Mouse (Mus musculus): ENCODE measurements around the gene Ubr3. TPM values are rescaled to one million over a fixed set of nuclear protein-coding genes. Genes with fewer than 3 reads are reported as not detected.
A peak's percentile ranks its signal among the peaks of the same experiment; 100 is the strongest.

Ubr3 gene
- total and polyA plus RNA-seq, 2 experiments from 2014 or later, result 15.3 to 35.1 TPM

GRCm38 (mm10) chr2:70012941-70013340, 115.9 kb downstream of the Ubr3 start:
- Histone ChIP-seq H3K36me3 (ENCODE audit: insufficient read depth, low read length) (peaks cover 23% of the 10 kb centered on the region), H3K27ac (no peak overlapping the region), H3K4me1 (ENCODE audit: insufficient read depth, low read length) (no peaks in the 10 kb centered on the region), H3K4me2 (ENCODE audit: low read depth, low read length) (no peak overlapping the region), H3K27me3 (ENCODE audit: insufficient read depth, low read length) (no peaks in the 10 kb centered on the region), H3K9ac (replicated peaks; ENCODE audit: low read length) (no peak overlapping the region), H3K9me3 (ENCODE audit: low read length) (no peaks in the 10 kb centered on the region), H3K4me3 (ENCODE audit: low read length) (no peak overlapping the region)
- no peak for TF ChIP-seq CTCF (IDR thresholded peaks at IDR 0.05; ENCODE audit: low read depth)
- WGBS, result 98% methylated on average over 8 of the region's 8 CpGs
- ATAC-seq, result no peak
- no peak for DNase-seq (ENCODE audit: low spot score)

- TF ChIP-seq CTCF (IDR thresholded peaks at IDR 0.05; ENCODE audit: low read depth), result no peak
- H3K4me2 ChIP-seq (ENCODE audit: low read depth, low read length), result no peak overlapping the region
- ATAC-seq, result no peak
- H3K36me3 ChIP-seq (ENCODE audit: insufficient read depth, low read length), result peaks cover 35% of the 10 kb centered on the region; the same call in 1 of the 2 replicates
- H3K27ac ChIP-seq, result peak overlapping the region; percentile 2; the same call in 1 of the 2 replicates
- WGBS, result 52% methylated on average over 6 of the region's 6 CpGs
- H3K9me3 ChIP-seq (ENCODE audit: low read length), result no peaks in the 10 kb centered on the region
- H3K9ac ChIP-seq (replicated peaks; ENCODE audit: low read length), result no peak overlapping the region
- H3K4me1 ChIP-seq (ENCODE audit: insufficient read depth, low read length), result no peaks in the 10 kb centered on the region
- DNase-seq (ENCODE audit: low spot score), result peak; percentile 60
- no peaks in the 10 kb centered on the region for H3K27me3 ChIP-seq (ENCODE audit: insufficient read depth, low read length)
- H3K4me3 ChIP-seq (ENCODE audit: low read length), result no peak overlapping the region
Measured at GRCm38 (mm10) chr2:70018236-70018635, 121.2 kb downstream of the Ubr3 start.

- no peak overlapping the region for H3K4me2 ChIP-seq (ENCODE audit: low read depth, low read length)
- no peak for ATAC-seq
- H3K27ac ChIP-seq, result no peak overlapping the region
- peaks cover 21% of the 10 kb centered on the region; the same call in 1 of the 2 replicates for H3K36me3 ChIP-seq (ENCODE audit: insufficient read depth, low read length)
- H3K9me3 ChIP-seq (ENCODE audit: low read length), result peaks cover 6% of the 10 kb centered on the region; the same call in 1 of the 2 replicates
- H3K4me3 ChIP-seq (ENCODE audit: low read length), result no peak overlapping the region
- no peaks in the 10 kb centered on the region for H3K4me1 ChIP-seq (ENCODE audit: insufficient read depth, low read length)
- 97% methylated on average over 2 of the region's 2 CpGs for whole genome bisulfite sequencing
- no peaks in the 10 kb centered on the region for H3K27me3 ChIP-seq (ENCODE audit: insufficient read depth, low read length)
- no peak for TF ChIP-seq CTCF (IDR thresholded peaks at IDR 0.05; ENCODE audit: low read depth)
- H3K9ac ChIP-seq (replicated peaks; ENCODE audit: low read length), result no peak overlapping the region
- DNase-seq (ENCODE audit: low spot score), result no peak
Measured at GRCm38 (mm10) chr2:70024454-70024853, 127.4 kb downstream of the Ubr3 start.

GRCm38 (mm10) chr2:70025711-70026110, 128.7 kb downstream of the Ubr3 start:
- ATAC-seq, result no peak
- H3K4me2 ChIP-seq (ENCODE audit: low read depth, low read length), result no peak overlapping the region

GRCm38 (mm10) chr2:70031472-70031871, 134.4 kb downstream of the Ubr3 start:
- ATAC-seq (no peak), DNase-seq (ENCODE audit: low spot score) (no peak)
- Histone ChIP-seq H3K36me3 (ENCODE audit: insufficient read depth, low read length) (no peaks in the 10 kb centered on the region), H3K27ac (no peak overlapping the region), H3K27me3 (ENCODE audit: insufficient read depth, low read length) (no peaks in the 10 kb centered on the region), H3K9ac (replicated peaks; ENCODE audit: low read length) (no peak overlapping the region), H3K4me3 (ENCODE audit: low read length) (no peak overlapping the region), H3K4me1 (ENCODE audit: insufficient read depth, low read length) (no peaks in the 10 kb centered on the region), H3K9me3 (ENCODE audit: low read length) (peaks cover 6% of the 10 kb centered on the region; the same call in 1 of the 2 replicates), H3K4me2 (ENCODE audit: low read depth, low read length) (no peak overlapping the region)
- TF ChIP-seq CTCF (IDR thresholded peaks at IDR 0.05; ENCODE audit: low read depth), result no peak
- WGBS, result 68% methylated on average over 2 of the region's 2 CpGs

More at GRCm38 (mm10) chr2:70025711-70026110, 128.7 kb downstream of the Ubr3 start:
- Histone ChIP-seq H3K9me3 (ENCODE audit: low read length) (peaks cover 6% of the 10 kb centered on the region; the same call in 1 of the 2 replicates), H3K27me3 (ENCODE audit: insufficient read depth, low read length) (no peaks in the 10 kb centered on the region), H3K27ac (no peak overlapping the region), H3K9ac (replicated peaks; ENCODE audit: low read length) (no peak overlapping the region), H3K4me1 (ENCODE audit: insufficient read depth, low read length) (no peaks in the 10 kb centered on the region), H3K36me3 (ENCODE audit: insufficient read depth, low read length) (peaks cover 17% of the 10 kb centered on the region; the same call in 1 of the 2 replicates), H3K4me3 (ENCODE audit: low read length) (no peak overlapping the region)
- no peak for TF ChIP-seq CTCF (IDR thresholded peaks at IDR 0.05; ENCODE audit: low read depth)
- DNase-seq (ENCODE audit: low spot score), result no peak
- WGBS, result 91% methylated on average over 5 of the region's 5 CpGs

GRCm38 (mm10) chr2:70034895-70035294, 137.8 kb downstream of the Ubr3 start:
- Histone ChIP-seq H3K9me3 (ENCODE audit: low read length) (no peaks in the 10 kb centered on the region), H3K27me3 (ENCODE audit: insufficient read depth, low read length) (no peaks in the 10 kb centered on the region), H3K9ac (replicated peaks; ENCODE audit: low read length) (no peak overlapping the region), H3K4me2 (ENCODE audit: low read depth, low read length) (no peak overlapping the region), H3K27ac (no peak overlapping the region), H3K4me1 (ENCODE audit: insufficient read depth, low read length) (no peaks in the 10 kb centered on the region; the same call in 1 of the 2 replicates), H3K4me3 (ENCODE audit: low read length) (no peak overlapping the region), H3K36me3 (ENCODE audit: insufficient read depth, low read length) (no peaks in the 10 kb centered on the region)
- ATAC-seq (no peak), DNase-seq (ENCODE audit: low spot score) (no peak)
- TF ChIP-seq CTCF (IDR thresholded peaks at IDR 0.05; ENCODE audit: low read depth), result no peak
- WGBS, result 59% methylated on average over 5 of the region's 5 CpGs

GRCm38 (mm10) chr2:70035358-70035757, 138.3 kb downstream of the Ubr3 start:
- DNase-seq (ENCODE audit: low spot score) (no peak), ATAC-seq (no peak)
- WGBS, result 70% methylated on average over 1 of the region's 1 CpGs
- Histone ChIP-seq H3K9me3 (ENCODE audit: low read length) (no peaks in the 10 kb centered on the region), H3K27ac (no peak overlapping the region), H3K4me2 (ENCODE audit: low read depth, low read length) (no peak overlapping the region), H3K27me3 (ENCODE audit: insufficient read depth, low read length) (no peaks in the 10 kb centered on the region), H3K4me1 (ENCODE audit: insufficient read depth, low read length) (no peaks in the 10 kb centered on the region; the same call in 1 of the 2 replicates), H3K4me3 (ENCODE audit: low read length) (no peak overlapping the region), H3K9ac (replicated peaks; ENCODE audit: low read length) (no peak overlapping the region), H3K36me3 (ENCODE audit: insufficient read depth, low read length) (no peaks in the 10 kb centered on the region)
- TF ChIP-seq CTCF (IDR thresholded peaks at IDR 0.05; ENCODE audit: low read depth), result no peak

Measured in hindbrain, postnatal 0 days (tissue).